Mouse (Mus musculus) gonadal fat pad, adult 2 months (tissue): ENCODE data around the gene Gm49450. TPM values are rescaled to one million over a fixed set of nuclear protein-coding genes. Genes with fewer than 3 reads are reported as not detected.
"Not testable (repeated sequence)": the region's sequence is repeated elsewhere in the genome, so short reads cannot be mapped to it uniquely, and the experiment has no call there.

Source experiments
- DNase-seq: peaks from one replicate; pipeline ENCODE4 v3.0.0-alpha.2; 2012; ENCODE audit warnings: low read depth
- polyA plus RNA-seq: library from polyadenylated mRNA; depleted of rRNA; stranded (reverse); fragments of >200 nt; gene quantifications from 2 replicates; pipeline ENCODE4 v1.2.3, GENCODE M21; 2012

Gene Gm49450
- polyA plus RNA-seq, 1 experiment = 151 TPM

- DNase-seq = no peak
Observed at GRCm38 (mm10) chr15:98985240-98985981, 32.1 kb upstream of the Gm49450 start.

DNA sequence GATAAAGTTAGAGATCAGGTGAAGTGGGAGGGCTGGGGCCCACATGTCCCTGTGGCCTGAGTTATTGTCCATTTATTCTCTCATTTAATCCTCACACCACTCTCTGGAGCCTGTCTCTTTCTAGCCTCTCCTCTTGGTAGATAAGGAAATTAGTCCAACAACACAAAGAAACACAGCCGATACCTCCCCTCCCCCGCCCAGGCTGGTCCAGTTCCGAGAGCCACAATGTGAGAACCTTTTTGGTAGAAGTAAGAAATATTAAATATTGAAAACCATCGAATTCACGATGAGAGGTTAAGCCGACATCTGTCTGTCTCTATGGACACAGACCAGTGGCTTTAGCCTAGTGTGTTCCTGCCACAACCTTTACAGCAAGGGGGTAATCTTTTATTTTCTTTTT, 31.3 kb upstream of the Gm49450 start:
- no peak for DNase-seq

DNA sequence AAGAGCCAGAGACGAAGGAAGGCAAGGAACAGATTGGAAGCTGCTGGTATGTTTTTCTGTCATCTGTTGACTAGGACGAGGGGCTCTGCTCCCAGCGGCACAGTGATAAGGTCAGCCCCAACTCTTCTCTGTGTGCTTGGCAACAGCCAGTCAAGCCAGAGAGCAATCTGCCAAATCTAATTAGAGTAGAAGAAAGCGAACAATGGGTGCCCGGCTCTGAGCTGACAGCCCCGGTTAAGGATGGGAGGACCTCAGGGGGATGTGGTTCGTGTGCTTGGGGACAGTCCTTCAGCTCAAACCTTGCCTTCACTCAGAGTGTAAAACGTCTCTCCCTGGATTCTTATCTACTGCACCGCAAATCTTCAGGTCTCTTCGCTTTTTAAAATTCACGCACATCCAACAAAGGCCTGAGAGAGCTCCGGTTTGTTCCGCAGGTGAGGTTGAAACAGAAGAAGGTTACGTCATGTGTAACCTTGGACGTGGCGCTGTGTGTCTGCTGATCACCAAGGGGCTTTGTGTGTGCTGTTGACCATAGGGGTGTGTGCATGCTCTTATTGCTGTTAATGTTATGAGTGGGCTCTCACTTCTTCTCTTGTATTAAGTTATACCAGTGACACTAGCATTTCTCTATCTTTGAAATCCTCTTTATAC, 30.2 kb upstream of the Gm49450 start:
- no peak for DNase-seq

DNA sequence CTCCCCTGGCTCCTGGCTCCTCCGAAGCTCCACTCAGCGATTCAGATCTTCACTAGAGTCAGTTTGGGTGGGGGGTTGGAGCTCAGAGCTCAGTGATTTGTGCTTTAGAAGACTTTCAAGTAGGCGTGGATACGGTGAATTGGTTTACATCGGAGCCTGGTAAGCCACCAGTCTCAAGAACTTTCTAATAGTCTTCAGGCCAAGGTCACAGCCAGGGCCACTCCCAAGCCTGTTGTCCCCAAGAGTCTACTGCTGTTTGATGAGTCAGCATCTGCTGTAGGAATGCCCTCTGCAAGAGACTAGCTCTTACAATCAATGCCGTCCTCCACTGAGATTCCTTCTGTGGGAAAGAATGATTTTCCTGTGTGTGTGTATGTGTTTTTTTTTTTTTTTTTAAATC, 28.7 kb upstream of the Gm49450 start:
- no peak for DNase-seq

- no peak for DNase-seq
Observed at GRCm38 (mm10) chr15:98980012-98980614, 26.8 kb upstream of the Gm49450 start.

- no peak for DNase-seq
Observed at GRCm38 (mm10) chr15:98978409-98979172, 25.2 kb upstream of the Gm49450 start.

GRCm38 (mm10) chr15:98977759-98978408, 24.5 kb upstream of the Gm49450 start:
- DNase-seq = no peak

GRCm38 (mm10) chr15:98976763-98977758, 23.7 kb upstream of the Gm49450 start:
- DNase-seq = no peak

DNA sequence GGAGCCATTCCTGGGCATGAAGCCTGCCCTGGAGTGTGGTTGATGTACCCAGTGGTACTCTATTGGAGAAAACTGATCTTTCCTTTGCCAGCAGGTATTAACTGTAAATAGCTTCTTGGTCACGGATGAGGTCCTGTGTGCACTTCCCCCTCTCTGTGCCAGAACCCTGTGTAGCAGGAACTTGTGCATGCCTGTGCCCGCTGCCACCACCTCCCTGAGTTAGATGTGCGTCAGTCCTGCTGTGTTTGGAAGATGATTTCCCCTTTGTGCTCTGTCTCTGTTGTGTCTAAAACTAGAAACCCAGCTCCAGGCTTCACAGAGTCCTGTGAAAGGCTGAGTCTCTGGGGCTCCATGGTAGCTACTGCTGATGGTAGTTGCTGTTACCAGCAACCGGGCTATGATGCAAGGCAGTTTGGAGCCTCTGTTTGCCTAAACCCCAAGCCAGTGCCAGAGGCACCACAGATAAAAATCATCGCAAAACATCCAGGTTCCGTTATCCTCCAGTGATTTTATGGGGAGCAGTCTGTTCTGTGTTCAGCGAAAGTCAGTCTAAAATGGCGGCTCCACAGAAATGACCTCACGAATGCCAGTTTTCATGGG, 19.8 kb upstream of the Gm49450 start:
- no peak for DNase-seq

DNA sequence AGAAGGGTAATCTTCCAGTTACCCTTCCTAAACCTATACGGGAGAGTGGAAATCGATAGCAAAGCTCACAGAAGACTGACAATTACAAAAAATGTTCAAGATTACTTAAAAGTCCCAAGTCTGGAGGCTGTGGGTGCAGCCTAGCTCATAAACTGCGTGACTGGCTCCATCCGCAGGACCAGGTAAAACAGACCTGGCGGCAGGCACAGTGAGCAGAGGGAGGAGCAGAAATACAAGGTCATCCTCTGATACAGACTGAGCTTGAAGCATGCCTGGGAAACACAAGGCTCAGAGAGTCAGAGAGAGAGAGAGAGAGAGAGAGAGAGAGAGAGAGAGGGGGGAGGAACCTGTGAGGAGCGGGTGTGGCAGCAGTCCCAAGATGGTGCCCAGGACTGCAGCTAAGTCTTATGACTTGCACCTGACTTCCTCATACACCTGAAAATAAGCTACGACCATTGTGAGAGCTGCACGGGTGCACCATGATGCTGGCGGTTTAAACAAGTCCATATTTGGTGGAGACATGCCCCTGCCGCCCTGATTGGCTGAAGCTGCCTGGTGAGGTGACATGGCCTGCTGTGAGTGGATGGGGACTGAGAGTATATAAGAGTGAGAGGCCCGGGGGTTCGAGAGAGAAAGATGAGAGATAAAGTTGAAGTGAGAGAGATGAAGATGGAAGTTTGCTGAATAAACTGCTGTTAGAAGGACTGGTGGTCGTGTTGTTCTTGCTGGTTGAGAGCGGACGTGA, 18.4 kb upstream of the Gm49450 start:
- DNase-seq = not testable (repeated sequence)

DNA sequence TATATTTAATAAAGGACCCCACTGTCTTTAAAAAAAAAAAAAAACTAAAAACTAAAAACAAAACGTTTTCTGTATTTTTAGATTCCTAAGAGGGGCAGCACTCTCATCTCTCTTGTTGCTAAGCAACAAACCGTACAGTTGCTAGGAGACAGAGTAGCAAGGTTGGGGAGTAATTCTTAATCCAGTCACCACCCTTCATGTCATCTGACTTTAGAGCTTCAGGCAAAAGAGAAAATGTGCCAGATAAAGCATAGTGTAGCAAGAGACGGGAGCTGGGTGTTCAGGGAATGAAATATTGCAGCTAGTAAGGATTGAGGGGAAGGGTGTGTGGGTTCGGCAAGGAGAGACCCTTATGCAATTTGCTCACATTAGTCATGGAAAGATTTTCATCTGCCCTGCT, 17.8 kb upstream of the Gm49450 start:
- no peak for DNase-seq

DNA sequence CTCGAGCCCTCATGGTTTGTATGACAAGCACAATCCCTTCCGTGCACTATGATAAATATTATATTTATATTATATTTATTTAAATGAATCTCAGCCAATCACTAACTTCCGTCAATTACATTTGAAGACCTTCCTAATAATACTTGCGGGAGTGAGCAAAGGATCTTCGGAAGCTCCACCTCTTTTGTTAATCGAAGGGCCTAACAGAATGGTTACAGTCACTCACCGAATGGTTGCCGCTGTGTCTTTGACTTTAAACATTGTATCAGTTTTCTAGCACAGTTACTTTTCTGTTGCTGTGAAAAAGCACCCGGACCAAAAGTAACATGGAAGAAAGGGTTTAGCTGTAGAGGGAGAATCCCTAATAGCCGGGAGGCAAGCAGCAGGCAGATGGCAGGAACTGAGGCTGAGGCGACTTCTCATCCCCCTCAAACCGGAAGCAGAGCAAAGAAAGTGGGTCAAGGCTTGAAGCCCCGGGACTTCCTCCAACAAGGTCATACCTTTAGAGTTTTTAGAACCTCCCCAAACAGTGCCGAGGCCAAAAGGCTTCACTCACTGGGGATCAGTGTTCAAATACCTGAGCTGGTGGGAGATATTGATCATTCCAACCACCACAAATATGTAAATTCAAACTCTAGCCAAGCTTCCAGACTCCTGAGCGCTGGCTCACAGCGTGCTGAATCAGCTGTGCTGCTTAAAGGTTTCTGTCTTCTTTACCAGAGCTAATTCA, 16.2 kb upstream of the Gm49450 start:
- DNase-seq = no peak

- DNase-seq = no peak
Observed at GRCm38 (mm10) chr15:98968701-98969371, 15.5 kb upstream of the Gm49450 start.

- DNase-seq = no peak
Observed at GRCm38 (mm10) chr15:98959531-98959930, 6.2 kb upstream of the Gm49450 start.

GRCm38 (mm10) chr15:98958901-98959420, 5.6 kb upstream of the Gm49450 start:
- no peak for DNase-seq

DNA sequence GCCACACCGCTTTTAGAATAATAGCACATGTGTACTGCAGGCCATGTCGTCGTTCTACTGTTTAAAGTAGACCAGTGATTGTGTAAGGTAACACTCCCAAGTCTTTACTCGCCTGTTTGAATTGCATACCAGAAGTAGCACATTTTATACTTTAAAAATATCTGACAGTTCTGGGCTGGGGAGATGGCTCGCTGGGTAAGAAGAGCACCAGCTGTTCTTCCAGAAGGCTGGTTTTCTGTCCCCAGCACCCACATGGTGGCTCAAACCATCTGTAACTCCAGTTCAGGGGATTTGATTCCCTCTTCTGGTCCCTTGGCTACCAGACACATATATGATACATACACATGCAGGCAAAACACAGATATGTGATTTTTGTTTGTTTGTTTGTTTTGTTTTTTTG, 4.1 kb upstream of the Gm49450 start:
- no peak for DNase-seq

GRCm38 (mm10) chr15:98956000-98956399, 2.6 kb upstream of the Gm49450 start:
- no peak for DNase-seq

DNA sequence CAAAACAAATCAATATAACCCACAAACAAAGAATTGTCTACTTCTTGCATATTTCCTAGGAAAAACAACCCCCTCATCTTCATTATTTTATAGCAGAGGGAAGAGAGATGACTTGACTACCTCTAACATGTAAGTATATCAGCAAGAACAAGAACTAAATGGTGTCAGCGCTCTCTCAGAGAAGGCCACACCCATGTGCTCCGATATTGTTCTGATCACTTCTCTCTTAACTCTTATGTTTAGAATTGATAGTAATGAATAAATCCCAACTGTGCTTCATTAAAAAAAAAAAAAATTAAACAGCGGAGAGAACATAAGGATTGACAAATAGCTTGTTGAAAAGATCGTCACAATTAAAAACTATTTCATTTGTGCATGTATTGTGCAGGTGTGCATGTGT, 2.0 kb upstream of the Gm49450 start:
- no peak for DNase-seq
